Mouse (Mus musculus) cerebellum, adult 2 months (tissue): ENCODE results near the gene Amotl1.

ENCODE experiments used
- CTCF ChIP-seq: fragments of 200-500 bp; IDR thresholded peaks from 2 replicates; pipeline ENCODE4 v1.5.1; 2011; ENCODE audit warnings: low read depth, mild to moderate bottlenecking, control low read depth, low read length, moderate library complexity, borderline replicate concordance; ENCODE audit not compliant: insufficient read depth
- POLR2A ChIP-seq: fragments of 200-500 bp; IDR thresholded peaks from 2 replicates; pipeline ENCODE4 v1.6.1; 2011; ENCODE audit warnings: low read length, control low read depth, borderline replicate concordance; ENCODE audit not compliant: insufficient read depth

DNA sequence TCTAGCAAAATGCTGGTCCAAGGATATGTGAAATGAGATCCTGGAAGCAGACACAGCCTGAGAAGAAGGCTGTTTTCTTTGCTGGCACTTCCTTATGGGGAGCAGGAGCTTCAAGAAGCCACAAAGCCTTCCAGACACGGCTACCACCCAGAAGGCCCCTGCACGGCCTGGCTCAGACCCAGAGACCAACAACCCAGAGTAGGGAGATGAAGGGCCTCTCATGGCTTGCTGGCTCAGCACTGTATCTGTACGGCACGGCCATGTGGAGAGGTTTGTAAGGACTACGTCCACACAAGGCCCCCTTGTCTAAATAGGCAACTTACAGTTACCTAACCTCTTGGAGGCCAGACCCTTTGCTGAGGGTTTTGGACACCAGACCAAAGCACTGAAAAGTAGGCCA, 45.1 kb downstream of the Amotl1 start:
- TF ChIP-seq CTCF (no peak), POLR2A (no peak)
